Mouse (Mus musculus) heart, adult 2 months (tissue): ENCODE measurements around the gene Gm47283.
"Not testable (repeated sequence)": the region's sequence is repeated elsewhere in the genome, so short reads cannot be mapped to it uniquely, and the experiment has no call there.

ENCODE experiments used
- CTCF ChIP-seq: fragments of 200-600 bp; IDR thresholded peaks from 2 replicates; pipeline ENCODE4 v1.8.1; 2022; ENCODE audit warnings: antibody characterized with exemption, mild to moderate bottlenecking, moderate library complexity
- EP300 ChIP-seq: fragments of 200-500 bp; IDR thresholded peaks from 2 replicates; pipeline ENCODE4 v1.6.1; 2011; ENCODE audit warnings: low read depth, low read length, control low read depth; ENCODE audit not compliant: insufficient read depth

DNA sequence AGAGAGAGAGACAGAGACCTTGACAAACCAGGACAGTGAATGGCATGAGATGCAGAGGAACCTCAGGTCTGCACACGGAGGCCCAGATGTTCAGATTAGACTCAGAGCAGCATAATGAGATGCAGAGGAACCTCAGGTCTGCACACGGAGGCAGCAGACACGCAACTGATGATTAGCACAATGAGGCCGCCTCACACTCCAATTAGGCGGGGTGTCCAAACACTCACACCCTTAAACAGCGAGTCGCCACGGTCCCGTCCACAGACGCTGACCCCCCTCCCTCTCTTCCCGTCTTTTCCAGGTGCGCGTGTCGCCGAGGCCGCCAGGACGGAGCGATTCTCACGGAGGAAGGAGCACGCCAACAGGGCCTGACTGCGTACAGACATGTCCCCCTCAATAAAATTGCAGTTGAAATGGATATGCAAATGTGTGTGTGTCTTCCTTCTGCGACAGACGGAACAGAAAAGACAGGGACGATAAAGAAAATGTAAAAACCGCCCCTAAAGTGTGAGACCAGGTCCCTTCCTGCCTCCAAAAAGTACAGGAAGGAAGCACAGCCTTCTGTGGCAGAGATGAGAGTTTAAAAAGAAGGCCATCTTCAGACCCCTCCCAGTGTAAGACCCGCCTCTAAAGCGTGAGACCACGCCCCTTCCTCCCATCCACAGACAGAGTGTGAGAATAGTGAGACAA is 45.6 kb upstream of the Gm47283 start:
- TF ChIP-seq EP300, CTCF: not testable (repeated sequence)
